Mouse (Mus musculus) forebrain, embryonic 11.5 days (tissue): ENCODE measurements around the gene Npr1. TPM values are rescaled to one million over a fixed set of nuclear protein-coding genes. Genes with fewer than 3 reads are reported as not detected.

ENCODE experiments used
- ATAC-seq: fragments of 200-750 bp; cut with Nextera tagmentation; replicated peaks from 2 replicates; pipeline ENCODE4 v1.8.0; 2017; ENCODE audit warnings: moderate TSS enrichment; ENCODE audit not compliant: low FRiP score
- DNase-seq: peaks from one replicate; pipeline ENCODE4 v3.0.0-alpha.2; 2017; ENCODE audit warnings: low spot score
- H3K27ac ChIP-seq: fragments of 300-500 bp; sonication (generic); 2 replicates; pipeline ENCODE4 v1.5.1; 2014; ENCODE audit warnings: low read depth, low read length
- H3K27me3 ChIP-seq: fragments of 300-500 bp; sonication (generic); 2 replicates; pipeline ENCODE4 v1.6.1; 2014; ENCODE audit warnings: mild to moderate bottlenecking, low read length, mixed read lengths; ENCODE audit not compliant: control insufficient read depth, insufficient read depth
- H3K36me3 ChIP-seq: fragments of 300-500 bp; sonication (generic); 2 replicates; pipeline ENCODE4 v1.6.1; 2014; ENCODE audit warnings: mild to moderate bottlenecking, low read length, moderate library complexity, mixed read lengths; ENCODE audit not compliant: control insufficient read depth, insufficient read depth
- H3K4me1 ChIP-seq: fragments of 300-500 bp; sonication (generic); replicated peaks from 2 replicates; pipeline ENCODE4 v1.6.1; 2014; ENCODE audit warnings: low read length, mixed read lengths; ENCODE audit not compliant: control insufficient read depth, insufficient read depth
- H3K4me2 ChIP-seq: fragments of 300-500 bp; sonication (generic); 2 replicates; pipeline ENCODE4 v1.6.1; 2014; ENCODE audit warnings: low read depth, mild to moderate bottlenecking, low read length, moderate library complexity, mixed read lengths; ENCODE audit not compliant: severe bottlenecking
- H3K4me3 ChIP-seq: fragments of 300-500 bp; sonication (generic); 2 replicates; pipeline ENCODE4 v1.5.1; 2014; ENCODE audit warnings: low read depth, low read length
- H3K9ac ChIP-seq: fragments of 300-500 bp; sonication (generic); 2 replicates; pipeline ENCODE4 v1.6.1; 2014; ENCODE audit warnings: low read length
- H3K9me3 ChIP-seq: fragments of 300-500 bp; sonication (generic); 2 replicates; pipeline ENCODE4 v1.6.1; 2016; ENCODE audit warnings: low read length, mixed read lengths; ENCODE audit not compliant: control insufficient read depth
- WGBS: fragments of 180-500 bp; shearing (Covaris S2); extraction: QIAGEN DNeasy Blood & Tissue Kit; methylation state at CpG from one replicate; pipeline ENCODE4 v1.1.7; 2014; 5-methylcytosine and 5-hydroxymethylcytosine counted together
- polyA plus RNA-seq: library from polyadenylated mRNA; unstranded; fragments of >200 nt; fragmentation: Nextera tagmentation; extraction: Ambion mirVana; gene quantifications from 2 replicates; pipeline ENCODE4 v1.2.1, GENCODE M21; 2014

The Npr1 gene
- polyA plus RNA-seq, 1 experiment from 2014 or later = 2.0 TPM

DNA sequence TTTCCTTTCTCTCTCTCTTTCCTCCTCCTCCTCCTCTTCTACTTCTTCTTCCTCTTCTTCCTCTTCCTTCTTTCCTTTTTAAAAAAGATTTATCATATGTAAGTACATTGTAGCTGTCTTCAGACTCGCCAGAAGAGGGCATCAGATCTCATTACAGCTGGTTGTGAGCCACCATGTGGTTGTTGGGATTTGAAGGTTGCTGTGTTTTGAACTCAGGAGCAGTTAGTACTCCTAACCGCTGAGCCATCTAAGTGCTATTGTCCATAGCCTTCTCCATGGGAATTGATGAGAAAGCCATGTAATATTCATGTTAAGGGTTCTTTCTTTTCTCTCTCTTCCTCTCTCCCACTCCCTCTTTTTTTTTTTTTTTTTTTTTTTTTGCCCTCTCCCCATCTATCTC lies 25.7 kb upstream of the Npr1 start:
- no peak for ATAC-seq

DNA sequence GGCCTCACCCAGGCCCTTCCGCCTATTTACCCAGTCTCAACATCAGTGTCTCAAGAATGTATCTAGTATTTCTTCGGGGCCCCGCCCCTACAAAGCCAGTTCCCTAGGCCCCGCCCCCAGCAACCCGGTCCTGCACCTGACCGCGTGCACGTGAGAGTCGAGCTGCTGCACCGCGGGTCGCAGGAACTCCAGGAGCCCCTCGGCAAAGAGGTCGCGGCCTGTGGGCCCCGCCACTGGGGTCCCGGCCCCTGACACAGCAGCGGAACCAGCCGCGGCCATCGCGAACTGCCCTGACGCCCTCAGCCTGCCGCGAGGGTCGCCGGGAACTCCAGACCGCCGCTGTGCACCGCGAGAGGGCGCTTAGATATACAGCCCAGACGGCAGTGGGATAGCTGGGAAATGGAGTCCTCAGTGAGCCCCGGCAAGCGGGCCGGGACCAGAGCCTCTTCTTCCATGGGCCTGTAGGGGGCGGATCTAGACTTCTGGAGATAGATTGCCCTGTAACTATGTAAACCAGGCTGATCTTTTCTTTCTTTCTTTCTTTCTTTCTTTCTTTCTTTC lies 25.1 kb upstream of the Npr1 start, which contains the start of gene Snapin:
Snapin (minus strand) TSS at position 338 of the 561 bp plus-strand sequence.
- peak; percentile 97 for DNase-seq
- H3K9me3 ChIP-seq = no peaks in the 10 kb centered on the region
- H3K27ac ChIP-seq = no peak within 1 kb of the TSS
- H3K4me1 ChIP-seq = 0 out of 2 replicates have a peak, but pooled peaks cover 5% of the 10 kb centered on the region
- H3K9ac ChIP-seq = peak within 1 kb of the TSS; percentile 77
- peak; percentile 98 for ATAC-seq
- H3K4me2 ChIP-seq = peak within 1 kb of the TSS; percentile 57
- H3K4me3 ChIP-seq = peak within 1 kb of the TSS; percentile 75
- peaks cover 11% of the 10 kb centered on the region for H3K36me3 ChIP-seq
- WGBS = under 1% methylated on average over 37 of the region's 37 CpGs
- H3K27me3 ChIP-seq = no peaks in the 10 kb centered on the region

More for the DNA sequence above, 25.7 kb upstream of the Npr1 start:
- no peak for DNase-seq
- 0 out of 2 replicates have a peak, but pooled peaks cover 5% of the 10 kb centered on the region for H3K4me1 ChIP-seq
- H3K36me3 ChIP-seq = peaks cover 8% of the 10 kb centered on the region
- no peak overlapping the region for H3K4me3 ChIP-seq
- no peaks in the 10 kb centered on the region for H3K27me3 ChIP-seq
- no peak overlapping the region for H3K27ac ChIP-seq
- H3K9ac ChIP-seq = no peak overlapping the region
- H3K4me2 ChIP-seq = no peak overlapping the region
- 35% methylated on average over 2 of the region's 2 CpGs for WGBS
- no peaks in the 10 kb centered on the region for H3K9me3 ChIP-seq

DNA sequence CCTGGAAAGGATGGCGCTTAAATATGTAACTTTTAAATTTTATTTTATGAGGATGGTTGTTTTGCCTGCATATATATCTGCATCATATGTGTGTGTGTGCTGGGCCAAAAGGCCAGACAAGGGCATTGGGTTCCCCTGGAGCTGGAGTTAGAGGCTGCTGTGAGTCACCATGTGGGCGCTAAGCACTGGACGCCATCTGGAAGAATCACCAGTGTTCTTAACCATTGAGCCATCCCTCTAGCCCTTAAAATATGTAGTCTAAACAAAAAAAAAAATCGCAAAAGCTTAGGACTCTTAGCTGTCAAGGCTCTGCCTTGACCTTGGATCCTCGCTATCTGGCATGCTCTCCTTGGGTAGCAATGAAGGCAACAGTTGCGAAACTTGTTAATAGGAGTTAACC lies 22.9 kb upstream of the Npr1 start:
- Histone ChIP-seq H3K4me1 (0 out of 2 replicates have a peak, but pooled peaks cover 5% of the 10 kb centered on the region), H3K4me3 (no peak overlapping the region), H3K4me2 (no peak overlapping the region), H3K9ac (no peak overlapping the region), H3K36me3 (peaks cover 21% of the 10 kb centered on the region), H3K27me3 (no peaks in the 10 kb centered on the region), H3K9me3 (no peaks in the 10 kb centered on the region), H3K27ac (no peak overlapping the region)
- WGBS = 90% methylated on average over 6 of the region's 6 CpGs
- DNase-seq (no peak), ATAC-seq (no peak)

DNA sequence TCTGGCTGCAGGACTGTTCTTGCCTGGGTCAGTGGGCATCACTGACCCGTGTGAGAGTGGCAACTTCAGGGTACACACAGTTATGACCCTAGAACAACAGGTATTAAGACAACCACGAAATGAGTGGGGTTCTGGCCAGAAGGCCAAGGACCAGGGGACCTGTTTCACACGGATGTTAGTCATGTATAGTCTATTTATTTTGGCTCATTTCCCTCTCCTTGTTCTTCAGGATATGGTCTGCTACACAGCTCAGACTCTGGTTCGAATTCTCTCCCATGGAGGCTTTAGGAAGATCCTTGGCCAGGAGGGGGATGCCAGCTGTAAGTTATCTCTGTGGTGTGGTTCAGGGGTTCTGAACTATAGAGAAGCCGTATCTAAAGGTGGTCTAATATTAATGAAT lies 21.3 kb upstream of the Npr1 start:
- WGBS = 86% methylated on average over 5 of the region's 5 CpGs
- H3K9ac ChIP-seq = no peak overlapping the region
- 0 out of 2 replicates have a peak, but pooled peaks cover 5% of the 10 kb centered on the region for H3K4me1 ChIP-seq
- no peak overlapping the region for H3K4me2 ChIP-seq
- no peak overlapping the region for H3K4me3 ChIP-seq
- no peak for ATAC-seq
- H3K36me3 ChIP-seq = peaks cover 26% of the 10 kb centered on the region
- DNase-seq = no peak
- H3K27me3 ChIP-seq = no peaks in the 10 kb centered on the region
- no peaks in the 10 kb centered on the region for H3K9me3 ChIP-seq
- H3K27ac ChIP-seq = no peak overlapping the region

DNA sequence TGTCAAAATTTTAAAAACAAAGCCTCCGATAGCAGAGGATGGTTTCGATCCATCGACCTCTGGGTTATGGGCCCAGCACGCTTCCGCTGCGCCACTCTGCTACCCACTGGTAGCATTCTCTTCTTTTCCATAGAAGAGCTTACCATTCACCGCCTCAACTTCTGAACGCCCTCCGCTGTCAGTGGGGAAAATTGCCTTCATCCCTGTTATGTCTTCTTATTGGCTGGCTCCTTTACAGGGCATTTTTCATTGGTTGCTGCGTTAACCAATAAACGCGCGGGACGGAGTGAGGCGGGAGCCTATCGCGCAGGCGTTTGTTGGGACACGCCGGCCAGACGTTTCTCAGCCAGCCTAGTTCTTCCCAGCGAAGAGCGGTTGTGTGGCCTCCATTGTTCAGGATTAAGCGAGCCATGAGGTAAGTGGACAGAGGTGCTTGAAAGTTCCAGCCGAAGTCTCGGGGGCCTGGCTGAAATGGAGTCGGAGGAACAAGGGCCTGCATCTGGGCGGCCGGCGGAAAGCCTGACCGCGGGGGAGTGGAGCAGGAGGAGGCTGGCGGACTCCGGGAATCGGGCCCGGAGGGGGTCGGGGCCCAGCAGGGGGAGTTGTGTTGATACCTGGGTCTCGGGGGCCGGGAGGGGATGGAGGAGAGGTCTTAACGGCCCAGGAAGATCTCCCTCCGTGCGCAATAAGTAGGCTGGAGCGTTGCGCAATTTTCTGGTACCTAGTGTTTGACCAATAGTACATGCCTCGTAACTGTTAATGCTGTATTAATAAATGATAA lies 10.4 kb upstream of the Npr1 start, which contains the start of gene Ilf2:
Ilf2 (plus strand) TSS at position 296 of the 781 bp plus-strand sequence.
- no peaks in the 10 kb centered on the region for H3K9me3 ChIP-seq
- peak within 1 kb of the TSS; percentile 90 for H3K27ac ChIP-seq
- under 1% methylated on average over 45 of the region's 45 CpGs for WGBS
- H3K4me1 ChIP-seq = peaks cover 3% of the 10 kb centered on the region; the same call in 1 of the 2 replicates
- ATAC-seq (peak; percentile 100), DNase-seq (peak; percentile 97)
- H3K36me3 ChIP-seq = peaks cover 10% of the 10 kb centered on the region; the same call in 1 of the 2 replicates
- H3K27me3 ChIP-seq = no peaks in the 10 kb centered on the region
- H3K4me2 ChIP-seq = peak within 1 kb of the TSS; percentile 85
- peak within 1 kb of the TSS; percentile 83 for H3K4me3 ChIP-seq
- peak within 1 kb of the TSS; percentile 93 for H3K9ac ChIP-seq

DNA sequence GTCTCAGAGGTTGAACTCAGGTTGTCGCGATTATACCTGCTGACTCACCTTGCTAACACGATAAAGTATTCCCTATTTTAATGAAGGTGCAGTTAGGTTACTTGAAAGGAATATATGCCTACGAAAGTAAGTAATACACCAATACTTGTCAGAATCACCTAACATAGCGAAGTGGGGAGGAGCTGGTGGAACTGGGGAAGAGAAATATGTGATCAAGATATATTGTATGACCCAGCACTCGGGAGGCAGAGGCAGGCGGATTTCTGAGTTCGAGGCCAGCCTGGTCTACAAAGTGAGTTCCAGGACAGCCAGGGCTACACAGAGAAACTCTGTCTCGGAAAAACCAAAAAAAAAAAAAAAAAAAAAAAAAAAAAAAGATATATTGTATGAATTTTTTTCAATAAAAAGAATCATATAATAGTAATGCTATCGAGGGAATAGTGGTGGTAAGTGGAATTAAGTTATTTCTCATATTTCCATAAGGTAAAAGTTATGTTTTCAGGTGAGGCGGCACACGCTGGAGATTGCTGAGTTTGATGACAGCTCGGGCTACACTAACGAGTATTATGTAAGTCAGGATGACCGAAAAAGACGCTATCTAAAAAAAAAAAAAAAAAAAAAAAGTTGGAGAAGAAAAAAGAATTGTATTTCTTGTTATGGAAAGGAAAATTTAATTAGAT lies 9.6 kb upstream of the Npr1 start:
- Histone ChIP-seq H3K4me2 (peak overlapping the region; percentile 37; the same call in 1 of the 2 replicates), H3K4me1 (peaks cover 3% of the 10 kb centered on the region; the same call in 1 of the 2 replicates), H3K9ac (no peak overlapping the region), H3K36me3 (peaks cover 4% of the 10 kb centered on the region; the same call in 1 of the 2 replicates), H3K4me3 (no peak overlapping the region; the same call in 1 of the 2 replicates), H3K27me3 (no peaks in the 10 kb centered on the region), H3K9me3 (no peaks in the 10 kb centered on the region), H3K27ac (no peak overlapping the region)
- 42% methylated on average over 15 of the region's 16 CpGs for WGBS
- DNase-seq (no peak), ATAC-seq (peak; percentile 34)

DNA sequence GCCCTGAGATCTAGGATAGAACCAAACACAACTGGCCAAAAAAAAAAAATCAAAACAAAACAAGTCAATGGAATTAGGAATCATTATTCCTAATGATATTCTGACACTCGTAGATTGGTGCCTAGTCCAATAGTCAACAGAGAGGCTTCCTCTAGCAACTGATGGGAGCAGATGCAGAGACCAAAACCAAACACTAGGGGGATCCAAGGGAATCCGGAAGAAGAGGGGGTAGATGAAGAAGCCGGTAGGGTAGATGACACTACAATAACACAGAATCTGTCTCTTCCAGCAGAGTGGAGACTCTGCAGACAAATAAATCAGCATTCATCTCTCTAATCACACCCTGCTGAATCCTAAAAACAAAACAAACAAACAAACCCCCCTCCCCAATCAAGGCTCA lies 6.5 kb upstream of the Npr1 start:
- 35% methylated on average over 3 of the region's 3 CpGs for WGBS
- DNase-seq = no peak
- ATAC-seq = no peak

DNA sequence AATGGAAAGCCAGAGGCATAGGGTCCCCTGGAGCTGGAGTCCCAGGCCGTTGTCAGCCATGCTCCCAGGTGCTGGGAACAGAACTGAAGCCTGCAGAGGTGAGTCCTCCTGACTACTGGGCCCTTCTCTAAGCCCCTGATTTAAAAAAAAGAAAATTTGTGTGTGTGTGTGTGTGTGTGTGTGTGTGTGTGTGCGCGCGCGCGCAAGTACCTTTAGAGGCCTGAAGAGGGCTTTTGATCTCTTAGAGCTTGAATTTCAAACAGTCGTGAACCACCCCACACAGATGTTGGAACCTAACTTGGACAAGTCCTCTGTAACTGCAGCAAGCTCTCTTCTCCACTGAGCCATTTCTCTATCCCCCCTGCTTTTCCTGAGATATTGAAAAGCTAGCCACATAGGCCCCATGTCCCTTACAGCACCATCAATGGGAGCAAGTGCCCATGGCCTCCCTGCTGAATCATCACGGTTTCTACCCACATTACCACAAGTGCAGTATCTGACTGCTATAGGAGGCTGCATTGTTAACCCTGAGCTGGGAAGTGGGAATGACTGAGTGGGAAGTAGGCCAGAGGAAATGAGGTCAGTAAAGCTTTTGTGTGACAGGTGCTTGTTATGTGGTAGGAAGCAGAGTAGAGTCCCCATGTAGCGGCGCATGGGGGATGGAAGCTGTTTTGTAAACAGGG lies 2.1 kb upstream of the Npr1 start:
- no peaks in the 10 kb centered on the region for H3K9me3 ChIP-seq
- no peak overlapping the region for H3K4me2 ChIP-seq
- H3K4me1 ChIP-seq = peaks cover 9% of the 10 kb centered on the region; the same call in 1 of the 2 replicates
- no peak overlapping the region for H3K4me3 ChIP-seq
- WGBS = 95% methylated on average over 10 of the region's 10 CpGs
- H3K9ac ChIP-seq = no peak overlapping the region
- H3K27me3 ChIP-seq = peaks cover 33% of the 10 kb centered on the region
- no peak for DNase-seq
- no peak overlapping the region for H3K27ac ChIP-seq
- ATAC-seq = no peak
- H3K36me3 ChIP-seq = no peaks in the 10 kb centered on the region

More for the DNA sequence above, 6.5 kb upstream of the Npr1 start:
- H3K27me3 ChIP-seq = no peaks in the 10 kb centered on the region
- peaks cover 3% of the 10 kb centered on the region; the same call in 1 of the 2 replicates for H3K4me1 ChIP-seq
- H3K9me3 ChIP-seq = no peaks in the 10 kb centered on the region
- no peak overlapping the region for H3K9ac ChIP-seq
- no peaks in the 10 kb centered on the region for H3K36me3 ChIP-seq
- no peak overlapping the region for H3K4me3 ChIP-seq
- no peak overlapping the region for H3K27ac ChIP-seq
- H3K4me2 ChIP-seq = no peak overlapping the region
